Mouse (Mus musculus) forebrain, embryonic 11.5 days (tissue): Measurements from ENCODE around the gene Tbc1d2b. TPM values are rescaled to one million over a fixed set of nuclear protein-coding genes. Genes with fewer than 3 reads are reported as not detected.

ENCODE experiments used
- ATAC-seq: fragments of 200-750 bp; cut with Nextera tagmentation; replicated peaks from 2 replicates; pipeline ENCODE4 v1.8.0; 2017; ENCODE audit warnings: moderate TSS enrichment; ENCODE audit not compliant: low FRiP score
- DNase-seq: peaks from one replicate; pipeline ENCODE4 v3.0.0-alpha.2; 2017; ENCODE audit warnings: low spot score
- H3K27ac ChIP-seq: fragments of 300-500 bp; sonication (generic); 2 replicates; pipeline ENCODE4 v1.5.1; 2014; ENCODE audit warnings: low read depth, low read length
- H3K27me3 ChIP-seq: fragments of 300-500 bp; sonication (generic); 2 replicates; pipeline ENCODE4 v1.6.1; 2014; ENCODE audit warnings: mild to moderate bottlenecking, low read length, mixed read lengths; ENCODE audit not compliant: control insufficient read depth, insufficient read depth
- H3K36me3 ChIP-seq: fragments of 300-500 bp; sonication (generic); 2 replicates; pipeline ENCODE4 v1.6.1; 2014; ENCODE audit warnings: mild to moderate bottlenecking, low read length, moderate library complexity, mixed read lengths; ENCODE audit not compliant: control insufficient read depth, insufficient read depth
- H3K4me1 ChIP-seq: fragments of 300-500 bp; sonication (generic); replicated peaks from 2 replicates; pipeline ENCODE4 v1.6.1; 2014; ENCODE audit warnings: low read length, mixed read lengths; ENCODE audit not compliant: control insufficient read depth, insufficient read depth
- H3K4me2 ChIP-seq: fragments of 300-500 bp; sonication (generic); 2 replicates; pipeline ENCODE4 v1.6.1; 2014; ENCODE audit warnings: low read depth, mild to moderate bottlenecking, low read length, moderate library complexity, mixed read lengths; ENCODE audit not compliant: severe bottlenecking
- H3K4me3 ChIP-seq: fragments of 300-500 bp; sonication (generic); 2 replicates; pipeline ENCODE4 v1.5.1; 2014; ENCODE audit warnings: low read depth, low read length
- H3K9ac ChIP-seq: fragments of 300-500 bp; sonication (generic); 2 replicates; pipeline ENCODE4 v1.6.1; 2014; ENCODE audit warnings: low read length
- H3K9me3 ChIP-seq: fragments of 300-500 bp; sonication (generic); 2 replicates; pipeline ENCODE4 v1.6.1; 2016; ENCODE audit warnings: low read length, mixed read lengths; ENCODE audit not compliant: control insufficient read depth
- WGBS: fragments of 180-500 bp; shearing (Covaris S2); extraction: QIAGEN DNeasy Blood & Tissue Kit; methylation state at CpG from one replicate; pipeline ENCODE4 v1.1.7; 2014; 5-methylcytosine and 5-hydroxymethylcytosine counted together
- polyA plus RNA-seq: library from polyadenylated mRNA; unstranded; fragments of >200 nt; fragmentation: Nextera tagmentation; extraction: Ambion mirVana; gene quantifications from 2 replicates; pipeline ENCODE4 v1.2.1, GENCODE M21; 2014

Tbc1d2b gene
- polyA plus RNA-seq, 1 experiment from 2014 or later: 11.6 TPM

GRCm38 (mm10) chr9:90185356-90185910, 85.2 kb downstream of the Tbc1d2b start:
- Histone ChIP-seq H3K9me3 (no peaks in the 10 kb centered on the region), H3K4me3 (no peak overlapping the region), H3K9ac (no peak overlapping the region), H3K27me3 (no peaks in the 10 kb centered on the region), H3K4me2 (no peak overlapping the region), H3K4me1 (no peaks in the 10 kb centered on the region), H3K27ac (no peak overlapping the region), H3K36me3 (no peaks in the 10 kb centered on the region; the same call in 1 of the 2 replicates)
- no peak for DNase-seq
- ATAC-seq: no peak
- WGBS: 89% methylated on average over 8 of the region's 8 CpGs

DNA sequence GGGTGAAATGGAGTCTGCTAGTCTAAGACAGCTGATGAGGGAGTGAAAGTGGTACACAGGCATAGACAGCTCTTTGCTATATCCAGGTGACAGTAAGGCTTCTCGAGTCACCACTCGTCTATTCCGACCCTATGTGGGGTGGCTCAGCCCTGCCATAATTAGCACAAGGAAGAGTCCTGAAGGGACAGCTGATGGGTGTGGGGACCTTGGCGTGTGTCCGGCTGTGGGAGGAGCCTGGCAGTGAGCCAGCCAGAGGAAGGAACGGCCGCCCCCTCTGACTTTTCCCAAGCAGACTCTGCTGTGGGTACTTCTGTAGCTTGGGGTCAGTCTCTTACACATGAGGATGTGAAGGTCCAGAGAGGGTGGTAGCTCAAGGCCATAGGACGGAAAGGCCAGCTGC, 86.5 kb downstream of the Tbc1d2b start:
- H3K4me3 ChIP-seq: no peak overlapping the region
- H3K27ac ChIP-seq: no peak overlapping the region
- no peaks in the 10 kb centered on the region for H3K4me1 ChIP-seq
- no peak for DNase-seq
- no peaks in the 10 kb centered on the region for H3K36me3 ChIP-seq
- 78% methylated on average over 8 of the region's 8 CpGs for WGBS
- H3K4me2 ChIP-seq: no peak overlapping the region
- no peaks in the 10 kb centered on the region for H3K9me3 ChIP-seq
- H3K9ac ChIP-seq: no peak overlapping the region
- H3K27me3 ChIP-seq: no peaks in the 10 kb centered on the region
- ATAC-seq: no peak

GRCm38 (mm10) chr9:90183550-90183949, 87.1 kb downstream of the Tbc1d2b start:
- Histone ChIP-seq H3K9ac (no peak overlapping the region), H3K27me3 (no peaks in the 10 kb centered on the region), H3K4me1 (no peaks in the 10 kb centered on the region), H3K9me3 (no peaks in the 10 kb centered on the region), H3K4me2 (no peak overlapping the region), H3K36me3 (no peaks in the 10 kb centered on the region), H3K27ac (no peak overlapping the region), H3K4me3 (no peak overlapping the region)
- no peak for DNase-seq
- WGBS: 77% methylated on average over 3 of the region's 3 CpGs
- no peak for ATAC-seq

GRCm38 (mm10) chr9:90182636-90183421, 87.8 kb downstream of the Tbc1d2b start:
- H3K4me3 ChIP-seq: no peak overlapping the region
- no peaks in the 10 kb centered on the region for H3K36me3 ChIP-seq
- 89% methylated on average over 18 of the region's 18 CpGs for WGBS
- no peaks in the 10 kb centered on the region for H3K4me1 ChIP-seq
- no peak overlapping the region for H3K9ac ChIP-seq
- H3K4me2 ChIP-seq: no peak overlapping the region
- DNase-seq (no peak), ATAC-seq (no peak)
- H3K27ac ChIP-seq: no peak overlapping the region
- no peaks in the 10 kb centered on the region for H3K9me3 ChIP-seq
- no peaks in the 10 kb centered on the region for H3K27me3 ChIP-seq

DNA sequence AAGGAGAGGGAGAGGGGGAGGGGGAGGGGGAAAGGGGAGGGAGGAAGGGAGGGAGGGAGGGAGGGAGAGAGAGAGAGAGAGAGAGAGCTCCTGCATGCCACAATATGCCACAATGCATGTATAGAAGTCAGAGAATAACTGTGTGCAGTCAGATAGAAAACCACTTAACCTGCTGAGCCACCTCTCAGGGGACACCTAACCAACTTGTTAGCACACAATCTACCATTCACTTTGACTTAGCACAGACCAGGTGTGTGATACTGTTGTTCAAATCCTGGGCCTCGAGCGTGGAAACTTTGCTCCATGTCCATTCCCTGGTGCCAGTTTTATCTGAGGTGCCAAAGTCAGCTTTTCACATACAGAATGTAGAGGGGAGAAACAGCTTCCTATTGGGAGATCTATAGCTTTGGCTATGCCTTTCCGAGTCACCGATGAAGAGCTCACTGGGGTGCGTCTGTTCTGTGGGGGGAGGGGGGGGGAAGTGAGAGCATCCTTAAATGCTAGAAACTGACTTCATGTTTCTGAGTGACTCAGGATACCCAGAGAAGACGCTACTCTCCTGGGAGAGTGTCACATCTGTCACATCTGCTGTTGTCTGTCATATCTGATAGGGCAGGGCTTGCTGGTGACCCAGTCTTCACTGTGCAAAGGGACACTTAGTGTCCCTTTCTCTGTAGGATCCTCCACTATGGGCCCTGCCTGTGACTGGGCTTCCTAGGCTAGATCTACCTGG, 88.8 kb downstream of the Tbc1d2b start:
- no peaks in the 10 kb centered on the region for H3K9me3 ChIP-seq
- H3K27ac ChIP-seq: no peak overlapping the region
- no peak overlapping the region for H3K9ac ChIP-seq
- H3K4me1 ChIP-seq: no peaks in the 10 kb centered on the region
- no peak overlapping the region for H3K4me2 ChIP-seq
- DNase-seq: no peak
- H3K27me3 ChIP-seq: no peaks in the 10 kb centered on the region
- H3K36me3 ChIP-seq: no peaks in the 10 kb centered on the region
- WGBS: 92% methylated on average over 6 of the region's 6 CpGs
- no peak overlapping the region for H3K4me3 ChIP-seq
- no peak for ATAC-seq

DNA sequence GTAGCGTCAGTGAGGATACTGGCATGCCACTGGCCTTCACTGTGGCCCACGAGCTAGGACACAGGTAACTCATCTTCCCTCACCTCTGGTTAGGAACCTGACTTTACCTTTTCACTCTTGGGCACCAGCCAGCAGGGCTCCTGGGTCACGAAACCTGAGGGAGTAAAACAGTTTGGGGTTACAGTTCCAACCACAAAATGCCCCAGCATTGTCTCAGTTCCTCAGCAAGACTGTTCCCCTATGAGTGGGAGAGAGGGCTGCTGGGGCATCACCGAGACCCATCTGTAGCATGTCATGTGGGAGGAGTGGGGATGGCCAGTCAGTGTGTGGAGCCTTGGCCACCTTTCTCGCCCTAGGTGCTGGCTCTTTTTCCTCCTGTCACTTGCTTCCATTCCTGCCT, 91.2 kb downstream of the Tbc1d2b start:
- Histone ChIP-seq H3K27ac (no peak overlapping the region), H3K4me1 (no peaks in the 10 kb centered on the region), H3K4me3 (no peak overlapping the region), H3K36me3 (peaks cover 2% of the 10 kb centered on the region; the same call in 1 of the 2 replicates), H3K27me3 (no peaks in the 10 kb centered on the region), H3K9me3 (no peaks in the 10 kb centered on the region), H3K4me2 (no peak overlapping the region), H3K9ac (no peak overlapping the region)
- no peak for ATAC-seq
- WGBS: 92% methylated on average over 5 of the region's 5 CpGs
- DNase-seq: no peak

DNA sequence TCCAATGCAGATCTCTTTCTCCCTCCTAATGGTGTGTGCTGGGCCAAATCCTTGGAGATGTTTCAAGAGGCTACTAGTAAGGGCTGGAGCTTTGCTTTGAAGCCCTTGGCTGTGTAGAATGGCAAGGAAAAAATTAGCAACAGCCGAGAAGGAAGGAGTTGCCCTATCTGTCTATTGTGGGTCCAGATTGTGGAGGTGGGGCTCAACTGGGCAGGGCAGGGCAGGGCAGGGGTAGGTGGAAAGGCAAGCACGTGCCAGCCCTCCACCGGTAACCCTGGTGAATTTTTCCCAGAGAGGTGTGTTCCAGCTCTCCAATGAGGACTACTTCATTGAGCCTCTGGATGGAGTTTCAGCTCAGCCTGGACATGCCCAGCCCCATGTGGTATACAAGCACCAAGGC, 97.3 kb downstream of the Tbc1d2b start:
- no peaks in the 10 kb centered on the region for H3K4me1 ChIP-seq
- no peaks in the 10 kb centered on the region for H3K9me3 ChIP-seq
- no peak overlapping the region for H3K4me3 ChIP-seq
- no peak overlapping the region for H3K9ac ChIP-seq
- no peaks in the 10 kb centered on the region for H3K27me3 ChIP-seq
- peaks cover 5% of the 10 kb centered on the region; the same call in 1 of the 2 replicates for H3K36me3 ChIP-seq
- DNase-seq (no peak), ATAC-seq (no peak)
- H3K27ac ChIP-seq: no peak overlapping the region
- H3K4me2 ChIP-seq: no peak overlapping the region
- WGBS: 88% methylated on average over 3 of the region's 3 CpGs

GRCm38 (mm10) chr9:90172528-90173321, 97.9 kb downstream of the Tbc1d2b start:
- Histone ChIP-seq H3K9me3 (no peaks in the 10 kb centered on the region), H3K9ac (no peak overlapping the region), H3K4me3 (no peak overlapping the region), H3K4me1 (no peaks in the 10 kb centered on the region), H3K4me2 (no peak overlapping the region), H3K36me3 (peaks cover 5% of the 10 kb centered on the region; the same call in 1 of the 2 replicates), H3K27ac (no peak overlapping the region), H3K27me3 (no peaks in the 10 kb centered on the region)
- DNase-seq (no peak), ATAC-seq (no peak)
- WGBS: 81% methylated on average over 8 of the region's 8 CpGs
